Mouse (Mus musculus): Measurements from ENCODE around the gene Elovl1. TPM values are rescaled to one million over a fixed set of nuclear protein-coding genes. Genes with fewer than 3 reads are reported as not detected.

The Elovl1 gene
- polyA plus RNA-seq, 1 experiment from 2014 or later: 25.9 TPM

DNA sequence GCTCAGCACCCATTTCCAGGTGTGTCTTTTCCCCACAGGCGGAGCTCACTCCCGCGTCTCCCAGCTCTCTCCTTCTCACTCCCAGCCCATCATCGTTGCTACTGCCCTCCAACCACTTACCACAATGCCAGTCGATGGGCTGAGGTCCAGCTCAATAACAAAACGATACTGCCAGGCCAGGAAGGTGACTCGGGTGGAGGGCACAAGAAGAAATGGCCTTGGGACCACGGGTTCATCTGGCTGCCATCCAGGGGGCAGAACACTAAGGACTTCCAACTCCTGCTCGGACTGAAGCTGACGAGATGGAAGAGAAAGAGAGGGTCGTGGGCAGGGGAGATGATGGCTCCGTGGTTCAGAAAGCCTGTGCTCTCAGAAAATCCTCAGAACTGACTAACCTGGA is 25.2 kb upstream of the Elovl1 start:
- Histone ChIP-seq H3K27me3 (replicated peaks; ENCODE audit: control insufficient read depth, insufficient read depth, low read length) (no peaks in the 10 kb centered on the region), H3K4me1 (replicated peaks; ENCODE audit: control insufficient read depth, insufficient read depth, low read length) (no peaks in the 10 kb centered on the region), H3K4me3 (replicated peaks; ENCODE audit: low read length) (no peak overlapping the region), H3K36me3 (ENCODE audit: control insufficient read depth, insufficient read depth) (peaks cover 27% of the 10 kb centered on the region), H3K9me3 (ENCODE audit: control insufficient read depth, low read length) (no peaks in the 10 kb centered on the region), H3K27ac (ENCODE audit: low read length) (no peak overlapping the region), H3K4me2 (ENCODE audit: low read length) (no peak overlapping the region), H3K9ac (replicated peaks; ENCODE audit: low read depth, low read length) (no peak overlapping the region)
- 94% methylated on average over 12 of the region's 12 CpGs for WGBS
- ATAC-seq: no peak

DNA sequence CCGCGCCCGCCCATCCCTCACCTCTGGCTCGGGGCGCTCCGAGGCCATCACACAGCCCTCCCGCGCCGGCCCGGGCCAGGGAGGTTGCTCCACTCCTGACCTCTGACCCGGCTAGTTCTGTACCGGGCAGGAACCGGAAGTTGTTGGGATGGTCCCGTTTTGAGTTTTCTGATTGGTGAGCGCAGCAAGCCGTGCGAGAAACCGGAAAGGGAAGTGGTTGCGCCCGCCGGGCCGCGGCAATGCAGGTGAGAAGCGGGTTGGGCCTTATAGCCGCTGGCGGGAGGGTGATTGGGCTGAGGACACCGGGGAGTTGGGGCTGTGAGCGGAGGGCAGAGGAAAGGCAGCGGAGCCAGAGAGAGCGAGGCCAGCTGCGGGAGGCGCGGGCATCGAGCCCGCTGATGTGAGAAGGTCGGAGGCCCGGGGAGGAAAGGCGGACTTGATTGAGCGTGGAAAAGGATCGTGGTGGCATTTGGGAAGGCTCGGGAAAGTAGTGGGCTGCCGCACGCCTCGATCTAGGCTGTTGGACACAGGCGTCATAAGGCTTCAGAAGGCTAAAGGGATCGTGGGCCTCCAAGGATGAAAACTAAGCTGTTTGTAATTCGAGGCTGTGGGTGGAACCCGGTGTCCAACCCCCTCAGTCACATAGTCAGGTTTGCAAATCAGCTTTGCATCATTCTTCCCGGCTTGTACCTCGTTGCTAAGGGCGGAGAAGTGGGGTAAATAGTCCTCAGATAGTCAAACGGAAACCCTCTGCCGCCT is 18.6 kb upstream of the Elovl1 start, which contains the start of the genes Szt2 and Med8:
Gene Szt2 (minus strand): TSS at position 132 of the 759 bp plus-strand sequence.
Gene Med8 (plus strand): TSS at position 196 of the 759 bp plus-strand sequence.
- Histone ChIP-seq H3K9me3 (ENCODE audit: control insufficient read depth, low read length) (no peaks in the 10 kb centered on the region), H3K4me2 (ENCODE audit: low read length) (peak within 1 kb of the TSS; percentile 82), H3K36me3 (ENCODE audit: control insufficient read depth, insufficient read depth) (peaks cover 17% of the 10 kb centered on the region), H3K27me3 (replicated peaks; ENCODE audit: control insufficient read depth, insufficient read depth, low read length) (no peaks in the 10 kb centered on the region), H3K4me1 (replicated peaks; ENCODE audit: control insufficient read depth, insufficient read depth, low read length) (peaks cover 17% of the 10 kb centered on the region), H3K27ac (ENCODE audit: low read length) (peak within 1 kb of the TSS; percentile 35), H3K4me3 (replicated peaks; ENCODE audit: low read length) (peak within 1 kb of the TSS; percentile 95), H3K9ac (replicated peaks; ENCODE audit: low read depth, low read length) (peak within 1 kb of the TSS; percentile 92)
- ATAC-seq: peak; percentile 96
- under 1% methylated on average over 53 of the region's 53 CpGs for WGBS

DNA sequence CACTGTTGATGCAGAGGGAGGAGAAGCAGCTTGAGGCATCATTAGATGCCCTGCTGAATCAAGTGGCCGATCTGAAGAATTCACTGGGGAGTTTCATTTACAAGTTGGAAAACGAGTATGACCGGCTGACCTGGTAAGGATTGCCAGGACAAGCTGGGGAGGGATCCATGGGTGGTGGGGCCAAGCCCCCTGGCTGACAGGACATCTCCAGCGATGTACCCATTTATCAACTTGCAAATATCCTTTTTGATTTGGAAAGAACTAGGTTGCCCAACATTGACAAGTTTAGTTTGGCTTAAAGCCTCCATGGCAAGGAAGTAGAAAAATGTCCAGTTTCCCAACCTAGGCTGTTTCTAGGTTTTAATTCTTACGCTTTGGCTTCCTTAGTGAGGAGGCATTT is 17.0 kb upstream of the Elovl1 start:
- H3K9me3 ChIP-seq (ENCODE audit: control insufficient read depth, low read length): no peaks in the 10 kb centered on the region
- H3K27me3 ChIP-seq (replicated peaks; ENCODE audit: control insufficient read depth, insufficient read depth, low read length): no peaks in the 10 kb centered on the region
- WGBS: 94% methylated on average over 5 of the region's 5 CpGs
- no peak overlapping the region for H3K27ac ChIP-seq (ENCODE audit: low read length)
- no peak for ATAC-seq
- H3K9ac ChIP-seq (replicated peaks; ENCODE audit: low read depth, low read length): no peak overlapping the region
- H3K4me1 ChIP-seq (replicated peaks; ENCODE audit: control insufficient read depth, insufficient read depth, low read length): peaks cover 17% of the 10 kb centered on the region
- H3K36me3 ChIP-seq (ENCODE audit: control insufficient read depth, insufficient read depth): peaks cover 29% of the 10 kb centered on the region
- no peak overlapping the region for H3K4me2 ChIP-seq (ENCODE audit: low read length)
- H3K4me3 ChIP-seq (replicated peaks; ENCODE audit: low read length): no peak overlapping the region

DNA sequence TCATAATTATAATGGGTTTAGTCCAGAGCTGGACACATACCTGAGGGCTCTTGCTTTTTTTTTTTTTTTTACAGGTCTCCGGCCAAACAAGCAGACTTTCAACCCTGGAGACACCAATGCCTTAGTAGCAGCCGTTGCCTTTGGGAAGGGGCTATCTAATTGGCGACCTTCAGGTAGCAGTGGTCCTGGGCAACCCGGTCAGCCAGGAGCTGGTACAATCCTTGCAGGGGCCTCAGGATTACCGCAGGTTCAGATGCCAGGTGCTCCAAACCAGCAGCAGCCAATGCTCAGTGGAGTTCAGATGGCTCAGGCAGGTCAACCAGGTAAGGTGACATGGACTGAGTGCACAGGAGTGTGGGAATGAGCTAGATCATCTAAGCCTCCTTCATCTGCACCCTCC is 14.3 kb upstream of the Elovl1 start:
- H3K9ac ChIP-seq (replicated peaks; ENCODE audit: low read depth, low read length): no peak overlapping the region
- H3K27me3 ChIP-seq (replicated peaks; ENCODE audit: control insufficient read depth, insufficient read depth, low read length): no peaks in the 10 kb centered on the region
- peaks cover 9% of the 10 kb centered on the region for H3K4me1 ChIP-seq (replicated peaks; ENCODE audit: control insufficient read depth, insufficient read depth, low read length)
- no peak for ATAC-seq
- H3K27ac ChIP-seq (ENCODE audit: low read length): no peak overlapping the region
- H3K4me2 ChIP-seq (ENCODE audit: low read length): no peak overlapping the region
- 96% methylated on average over 5 of the region's 5 CpGs for WGBS
- no peak overlapping the region for H3K4me3 ChIP-seq (replicated peaks; ENCODE audit: low read length)
- H3K9me3 ChIP-seq (ENCODE audit: control insufficient read depth, low read length): no peaks in the 10 kb centered on the region
- H3K36me3 ChIP-seq (ENCODE audit: control insufficient read depth, insufficient read depth): peaks cover 40% of the 10 kb centered on the region

DNA sequence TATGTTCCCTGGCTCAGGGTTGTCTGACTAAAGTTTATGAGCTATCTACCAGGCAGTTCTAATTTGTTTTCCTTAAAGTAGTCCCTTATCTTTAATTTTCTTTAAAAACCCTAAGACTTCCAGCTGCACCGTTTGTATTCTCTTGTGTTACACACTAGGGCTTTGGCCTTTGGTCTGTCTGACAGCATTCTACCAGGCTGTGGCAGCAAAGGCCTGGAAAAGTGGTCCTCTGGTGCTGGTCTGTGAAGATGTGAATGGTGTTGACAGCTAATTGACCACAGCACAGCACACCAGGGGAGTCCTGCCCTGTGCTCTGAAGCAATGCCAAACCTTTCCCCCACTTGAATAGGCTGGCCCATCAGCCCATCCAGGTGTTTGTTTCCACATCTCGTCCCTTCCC is 12.1 kb upstream of the Elovl1 start:
- peaks cover 50% of the 10 kb centered on the region for H3K36me3 ChIP-seq (ENCODE audit: control insufficient read depth, insufficient read depth)
- 88% methylated on average over 2 of the region's 2 CpGs for WGBS

DNA sequence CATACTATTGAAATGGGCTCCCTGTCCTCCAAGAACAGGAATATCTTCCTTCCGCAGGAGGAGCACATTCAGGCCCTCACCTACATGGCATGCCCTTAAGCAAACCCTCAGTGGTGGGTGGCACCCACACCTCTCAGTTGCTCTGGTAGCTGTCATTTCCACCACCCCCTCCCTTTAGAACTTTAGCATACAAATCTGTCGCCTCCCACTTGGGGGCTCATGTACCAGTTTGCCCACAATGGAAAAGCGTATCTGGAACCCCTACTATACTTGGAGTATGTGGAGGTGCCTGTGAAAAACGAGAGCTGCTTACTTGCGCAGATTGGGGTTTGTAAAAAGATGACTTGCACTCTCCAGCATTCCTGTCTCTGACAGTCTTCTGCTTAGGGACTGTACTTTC is 11.6 kb upstream of the Elovl1 start:
- Histone ChIP-seq H3K4me3 (replicated peaks; ENCODE audit: low read length) (no peak overlapping the region), H3K27me3 (replicated peaks; ENCODE audit: control insufficient read depth, insufficient read depth, low read length) (no peaks in the 10 kb centered on the region), H3K4me1 (replicated peaks; ENCODE audit: control insufficient read depth, insufficient read depth, low read length) (no peaks in the 10 kb centered on the region), H3K9me3 (ENCODE audit: control insufficient read depth, low read length) (no peaks in the 10 kb centered on the region), H3K27ac (ENCODE audit: low read length) (no peak overlapping the region), H3K9ac (replicated peaks; ENCODE audit: low read depth, low read length) (no peak overlapping the region), H3K36me3 (ENCODE audit: control insufficient read depth, insufficient read depth) (peaks cover 53% of the 10 kb centered on the region), H3K4me2 (ENCODE audit: low read length) (no peak overlapping the region)
- no peak for ATAC-seq
- WGBS: 98% methylated on average over 5 of the region's 5 CpGs

More for the DNA sequence above, 12.1 kb upstream of the Elovl1 start:
- Histone ChIP-seq H3K27ac (ENCODE audit: low read length) (no peak overlapping the region), H3K9me3 (ENCODE audit: control insufficient read depth, low read length) (no peaks in the 10 kb centered on the region), H3K4me3 (replicated peaks; ENCODE audit: low read length) (no peak overlapping the region), H3K4me2 (ENCODE audit: low read length) (no peak overlapping the region), H3K9ac (replicated peaks; ENCODE audit: low read depth, low read length) (no peak overlapping the region), H3K27me3 (replicated peaks; ENCODE audit: control insufficient read depth, insufficient read depth, low read length) (no peaks in the 10 kb centered on the region), H3K4me1 (replicated peaks; ENCODE audit: control insufficient read depth, insufficient read depth, low read length) (no peaks in the 10 kb centered on the region)
- ATAC-seq: no peak

DNA sequence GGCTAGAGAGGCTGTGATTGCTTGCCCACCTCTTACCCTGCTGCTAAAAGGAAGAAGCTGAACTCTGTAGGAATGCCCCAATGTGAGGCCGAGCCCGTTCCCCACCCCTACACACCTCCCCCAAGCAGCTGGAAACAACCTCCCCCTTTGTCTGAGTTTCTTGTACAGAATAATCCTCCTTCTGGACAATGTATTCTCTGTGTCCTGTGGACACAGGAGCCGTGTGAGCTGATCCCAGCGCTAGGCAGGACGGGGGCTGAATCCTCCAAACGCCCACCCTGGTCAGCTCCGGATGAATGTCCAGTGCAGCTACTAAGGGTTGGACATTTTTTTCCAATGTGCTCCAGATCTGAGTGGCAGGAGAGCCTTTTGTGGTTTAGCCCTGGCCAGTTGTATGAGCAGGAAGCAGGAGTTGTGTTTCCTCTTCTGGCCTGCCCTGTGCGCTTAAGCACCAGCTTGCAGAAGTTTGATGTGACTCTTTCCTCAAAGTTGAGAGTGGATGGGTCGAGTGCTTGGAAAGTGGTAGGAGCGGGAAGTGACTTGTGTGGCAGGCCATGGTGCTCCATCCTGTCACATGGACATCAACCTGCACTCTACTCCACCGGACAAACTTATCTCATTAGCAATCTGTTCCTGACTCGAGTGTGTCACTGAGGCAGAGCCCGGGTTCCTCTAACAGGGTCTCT is 10.6 kb upstream of the Elovl1 start:
- no peak for ATAC-seq
- H3K27me3 ChIP-seq (replicated peaks; ENCODE audit: control insufficient read depth, insufficient read depth, low read length): no peaks in the 10 kb centered on the region
- H3K27ac ChIP-seq (ENCODE audit: low read length): no peak overlapping the region
- no peaks in the 10 kb centered on the region for H3K9me3 ChIP-seq (ENCODE audit: control insufficient read depth, low read length)
- 83% methylated on average over 13 of the region's 13 CpGs for WGBS
- no peak overlapping the region for H3K9ac ChIP-seq (replicated peaks; ENCODE audit: low read depth, low read length)
- no peak overlapping the region for H3K4me2 ChIP-seq (ENCODE audit: low read length)
- no peaks in the 10 kb centered on the region for H3K4me1 ChIP-seq (replicated peaks; ENCODE audit: control insufficient read depth, insufficient read depth, low read length)
- no peak overlapping the region for H3K4me3 ChIP-seq (replicated peaks; ENCODE audit: low read length)
- peaks cover 56% of the 10 kb centered on the region for H3K36me3 ChIP-seq (ENCODE audit: control insufficient read depth, insufficient read depth)

DNA sequence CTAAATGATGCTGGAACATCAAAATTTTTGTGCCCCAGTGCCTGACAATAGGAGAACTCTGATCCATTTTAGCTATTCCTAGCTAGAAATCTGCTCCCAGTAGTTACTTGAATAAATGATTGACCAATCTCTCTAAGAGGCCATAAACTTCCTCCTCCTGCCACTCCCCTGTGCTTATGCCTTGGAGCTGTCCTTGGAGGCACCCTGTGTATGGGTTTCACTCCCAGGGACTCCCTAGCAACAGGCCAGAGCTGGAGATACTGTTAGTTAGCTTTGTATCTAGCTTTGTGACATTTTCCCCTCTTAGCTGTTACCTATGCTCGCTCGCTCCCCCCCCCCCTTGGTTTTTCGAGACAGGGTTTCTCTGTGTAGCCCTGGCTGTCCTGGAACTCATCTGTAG is 6.5 kb upstream of the Elovl1 start:
- H3K27ac ChIP-seq (ENCODE audit: low read length): no peak overlapping the region
- no peak for ATAC-seq
- WGBS: 94% methylated on average over 3 of the region's 3 CpGs
- H3K4me1 ChIP-seq (replicated peaks; ENCODE audit: control insufficient read depth, insufficient read depth, low read length): no peaks in the 10 kb centered on the region
- no peak overlapping the region for H3K4me2 ChIP-seq (ENCODE audit: low read length)
- H3K36me3 ChIP-seq (ENCODE audit: control insufficient read depth, insufficient read depth): peaks cover 27% of the 10 kb centered on the region
- H3K9ac ChIP-seq (replicated peaks; ENCODE audit: low read depth, low read length): no peak overlapping the region
- no peaks in the 10 kb centered on the region for H3K27me3 ChIP-seq (replicated peaks; ENCODE audit: control insufficient read depth, insufficient read depth, low read length)
- no peaks in the 10 kb centered on the region for H3K9me3 ChIP-seq (ENCODE audit: control insufficient read depth, low read length)
- H3K4me3 ChIP-seq (replicated peaks; ENCODE audit: low read length): no peak overlapping the region

DNA sequence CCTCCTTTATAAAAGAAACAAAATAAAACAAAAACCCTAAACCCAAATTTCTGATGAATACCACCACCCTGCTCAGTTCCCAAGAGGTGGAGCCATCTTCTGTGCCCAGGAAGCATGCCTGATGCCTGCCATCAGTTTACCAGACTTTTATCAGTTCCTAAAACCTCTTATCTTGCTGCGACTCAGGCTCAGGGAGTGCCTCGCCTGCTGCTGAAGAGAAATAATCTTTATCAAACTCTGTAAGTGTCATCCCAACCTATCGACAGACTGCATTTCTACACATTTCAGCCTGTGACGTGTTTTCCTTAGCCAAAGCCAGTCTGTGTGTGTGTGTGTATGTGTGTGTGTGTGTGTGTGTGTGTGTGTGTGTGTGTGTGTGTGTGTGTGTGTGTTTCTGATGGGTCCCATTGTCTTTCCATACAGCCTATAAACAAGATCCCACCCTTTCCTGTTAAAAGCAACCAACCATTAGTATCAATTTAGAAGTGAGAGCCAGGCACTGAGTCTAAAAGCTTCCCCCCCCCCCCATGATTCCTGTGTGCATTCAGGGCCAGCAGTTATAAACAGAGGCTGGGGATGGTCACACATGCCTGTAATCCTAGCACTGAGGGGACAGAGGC is 3.2 kb upstream of the Elovl1 start:
- H3K9me3 ChIP-seq (ENCODE audit: control insufficient read depth, low read length): no peaks in the 10 kb centered on the region
- H3K36me3 ChIP-seq (ENCODE audit: control insufficient read depth, insufficient read depth): peaks cover 12% of the 10 kb centered on the region
- no peak overlapping the region for H3K4me2 ChIP-seq (ENCODE audit: low read length)
- no peak overlapping the region for H3K27ac ChIP-seq (ENCODE audit: low read length)
- H3K4me1 ChIP-seq (replicated peaks; ENCODE audit: control insufficient read depth, insufficient read depth, low read length): peaks cover 18% of the 10 kb centered on the region
- H3K9ac ChIP-seq (replicated peaks; ENCODE audit: low read depth, low read length): no peak overlapping the region
- no peaks in the 10 kb centered on the region for H3K27me3 ChIP-seq (replicated peaks; ENCODE audit: control insufficient read depth, insufficient read depth, low read length)
- H3K4me3 ChIP-seq (replicated peaks; ENCODE audit: low read length): no peak overlapping the region
- ATAC-seq: no peak
- 86% methylated on average over 4 of the region's 4 CpGs for WGBS
